Mouse (Mus musculus): Measurements from ENCODE around the gene Fbll1. TPM values are rescaled to one million over a fixed set of nuclear protein-coding genes. Genes with fewer than 3 reads are reported as not detected.

The Fbll1 gene
- polyA plus RNA-seq, 1 experiment from 2014 or later, result not detected

DNA sequence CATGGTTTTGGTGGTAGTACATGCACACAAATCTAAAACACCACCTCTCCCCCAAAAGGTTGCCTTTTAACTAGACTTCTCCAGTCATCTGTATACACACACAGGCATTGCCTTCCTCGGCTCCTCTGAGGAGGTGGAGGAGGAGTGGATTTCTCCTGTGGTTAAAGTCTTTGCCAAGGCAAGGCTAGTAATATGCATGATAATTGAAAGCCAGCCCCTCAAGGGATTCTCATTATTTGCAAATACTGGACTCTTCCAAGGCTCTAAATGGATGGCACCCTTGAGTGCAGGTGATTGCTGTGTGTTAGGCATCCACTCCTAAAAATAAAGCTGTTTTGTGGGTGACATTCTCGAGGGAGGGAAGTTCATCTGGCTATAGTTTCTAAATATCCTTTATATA lies 10.2 kb downstream of the Fbll1 start:
- DNase-seq (ENCODE audit: low spot score) (no peak), ATAC-seq (no peak)
- H3K27ac ChIP-seq (ENCODE audit: low read length), result no peak overlapping the region
- H3K9ac ChIP-seq (replicated peaks; ENCODE audit: low read depth), result no peak overlapping the region
- TF ChIP-seq EP300 (IDR thresholded peaks at IDR 0.05) (no peak), CTCF (IDR thresholded peaks at IDR 0.05) (no peak)
- no peaks in the 10 kb centered on the region for H3K9me3 ChIP-seq (ENCODE audit: low read length)
- H3K4me2 ChIP-seq (replicated peaks; ENCODE audit: low read depth, low read length), result no peak overlapping the region
- no peaks in the 10 kb centered on the region for H3K4me1 ChIP-seq (ENCODE audit: insufficient read depth, low read depth, low read length)
- WGBS, result 77% methylated on average over 2 of the region's 2 CpGs
- no peak overlapping the region for H3K4me3 ChIP-seq (ENCODE audit: low read depth, low read length)
- H3K36me3 ChIP-seq (ENCODE audit: insufficient read depth, low read length), result peaks cover 17% of the 10 kb centered on the region
- no peaks in the 10 kb centered on the region for H3K27me3 ChIP-seq (replicated peaks; ENCODE audit: insufficient read depth, low read length)

DNA sequence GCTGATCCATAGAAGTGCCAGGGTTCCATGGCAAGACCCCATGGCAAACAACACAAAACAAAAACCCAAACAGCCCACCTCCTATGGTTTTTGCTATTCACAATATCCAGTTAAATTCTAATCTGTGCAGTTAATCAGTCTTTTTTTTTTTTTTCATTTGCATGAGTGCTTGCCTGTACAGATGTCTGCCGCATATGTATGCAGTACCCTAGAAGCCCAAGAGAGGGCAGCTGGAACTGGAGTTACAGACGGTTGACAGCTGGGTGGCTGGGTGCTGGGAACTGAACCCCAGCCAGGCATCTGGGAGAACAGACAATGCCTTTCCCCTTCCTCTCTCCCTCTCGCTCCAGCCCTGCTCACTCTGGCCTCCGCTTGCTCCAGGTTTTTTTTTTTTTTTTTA lies 14.1 kb downstream of the Fbll1 start:
- WGBS, result 93% methylated on average over 4 of the region's 4 CpGs
- H3K36me3 ChIP-seq (ENCODE audit: insufficient read depth, low read length), result peaks cover 28% of the 10 kb centered on the region
- H3K4me1 ChIP-seq (ENCODE audit: insufficient read depth, low read depth, low read length), result no peaks in the 10 kb centered on the region
- ATAC-seq (no peak), DNase-seq (ENCODE audit: low spot score) (no peak)
- H3K4me3 ChIP-seq (ENCODE audit: low read depth, low read length), result no peak overlapping the region
- no peak overlapping the region for H3K4me2 ChIP-seq (replicated peaks; ENCODE audit: low read depth, low read length)
- H3K9me3 ChIP-seq (ENCODE audit: low read length), result no peaks in the 10 kb centered on the region
- TF ChIP-seq EP300 (IDR thresholded peaks at IDR 0.05), result no peak
- TF ChIP-seq CTCF (IDR thresholded peaks at IDR 0.05), result peak; percentile 7; the same call in 1 of the 2 replicates
- H3K27ac ChIP-seq (ENCODE audit: low read length), result no peak overlapping the region
- H3K27me3 ChIP-seq (replicated peaks; ENCODE audit: insufficient read depth, low read length), result no peaks in the 10 kb centered on the region
- H3K9ac ChIP-seq (replicated peaks; ENCODE audit: low read depth), result no peak overlapping the region

DNA sequence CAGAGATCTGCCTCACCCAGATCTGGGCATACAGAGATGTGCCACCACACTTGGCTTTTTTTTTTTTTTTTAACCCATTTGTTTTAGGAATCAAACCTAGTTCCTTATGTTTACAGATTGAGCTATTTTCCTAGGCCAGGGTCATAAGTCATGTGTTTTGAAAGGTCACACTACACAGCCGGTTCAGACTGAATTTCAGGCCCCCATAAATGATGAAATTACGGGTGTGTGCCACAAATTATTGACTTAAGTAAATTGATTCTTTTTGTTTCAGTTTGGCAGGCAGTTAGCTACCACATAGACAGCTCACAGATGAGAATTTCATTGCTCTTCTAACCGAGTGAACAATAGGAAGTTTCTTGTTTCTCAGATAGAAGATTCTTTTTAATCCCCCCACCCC lies 14.7 kb downstream of the Fbll1 start:
- Histone ChIP-seq H3K9me3 (ENCODE audit: low read length) (no peaks in the 10 kb centered on the region), H3K27ac (ENCODE audit: low read length) (no peak overlapping the region), H3K4me1 (ENCODE audit: insufficient read depth, low read depth, low read length) (no peaks in the 10 kb centered on the region), H3K27me3 (replicated peaks; ENCODE audit: insufficient read depth, low read length) (no peaks in the 10 kb centered on the region), H3K9ac (replicated peaks; ENCODE audit: low read depth) (no peak overlapping the region), H3K4me3 (ENCODE audit: low read depth, low read length) (no peak overlapping the region), H3K36me3 (ENCODE audit: insufficient read depth, low read length) (peaks cover 33% of the 10 kb centered on the region), H3K4me2 (replicated peaks; ENCODE audit: low read depth, low read length) (no peak overlapping the region)
- 91% methylated on average over 3 of the region's 3 CpGs for WGBS
- TF ChIP-seq EP300 (IDR thresholded peaks at IDR 0.05) (no peak), CTCF (IDR thresholded peaks at IDR 0.05) (no peak)
- ATAC-seq (no peak), DNase-seq (ENCODE audit: low spot score) (no peak)

GRCm38 (mm10) chr11:35783038-35783437 lies 15.6 kb downstream of the Fbll1 start:
- ATAC-seq (no peak), DNase-seq (ENCODE audit: low spot score) (no peak)
- H3K36me3 ChIP-seq (ENCODE audit: insufficient read depth, low read length), result peaks cover 40% of the 10 kb centered on the region
- H3K4me1 ChIP-seq (ENCODE audit: insufficient read depth, low read depth, low read length), result no peaks in the 10 kb centered on the region
- H3K27me3 ChIP-seq (replicated peaks; ENCODE audit: insufficient read depth, low read length), result no peaks in the 10 kb centered on the region
- no peak overlapping the region for H3K4me3 ChIP-seq (ENCODE audit: low read depth, low read length)
- TF ChIP-seq CTCF (IDR thresholded peaks at IDR 0.05) (peak; percentile 29), EP300 (IDR thresholded peaks at IDR 0.05) (no peak)
- no peak overlapping the region for H3K9ac ChIP-seq (replicated peaks; ENCODE audit: low read depth)
- no peak overlapping the region for H3K4me2 ChIP-seq (replicated peaks; ENCODE audit: low read depth, low read length)
- H3K9me3 ChIP-seq (ENCODE audit: low read length), result no peaks in the 10 kb centered on the region
- WGBS, result 82% methylated on average over 5 of the region's 5 CpGs
- H3K27ac ChIP-seq (ENCODE audit: low read length), result no peak overlapping the region

DNA sequence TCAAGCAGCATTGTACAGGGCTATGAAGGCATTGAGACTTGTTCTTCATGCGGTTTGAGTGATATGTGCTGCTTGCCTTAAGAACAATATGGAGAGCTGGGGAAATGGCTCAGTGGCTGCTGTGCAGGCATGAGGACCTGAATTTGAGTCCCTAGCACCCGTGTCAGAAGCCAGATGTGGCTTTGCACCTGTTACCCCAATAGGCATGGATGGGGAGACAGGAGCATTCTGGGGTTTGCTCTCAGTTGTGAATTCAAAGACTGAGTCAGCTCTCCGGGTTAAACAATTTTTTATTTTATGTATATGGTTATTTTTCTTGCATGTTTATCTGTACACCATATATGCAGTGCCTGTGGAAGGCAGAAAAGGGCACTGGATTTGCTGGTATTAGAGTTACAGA lies 16.2 kb downstream of the Fbll1 start:
- H3K9me3 ChIP-seq (ENCODE audit: low read length), result no peaks in the 10 kb centered on the region
- H3K4me2 ChIP-seq (replicated peaks; ENCODE audit: low read depth, low read length), result no peak overlapping the region
- no peaks in the 10 kb centered on the region for H3K27me3 ChIP-seq (replicated peaks; ENCODE audit: insufficient read depth, low read length)
- DNase-seq (ENCODE audit: low spot score) (no peak), ATAC-seq (no peak)
- 93% methylated on average over 3 of the region's 3 CpGs for WGBS
- no peak for TF ChIP-seq CTCF (IDR thresholded peaks at IDR 0.05)
- no peak for TF ChIP-seq EP300 (IDR thresholded peaks at IDR 0.05)
- no peaks in the 10 kb centered on the region for H3K4me1 ChIP-seq (ENCODE audit: insufficient read depth, low read depth, low read length)
- H3K36me3 ChIP-seq (ENCODE audit: insufficient read depth, low read length), result peaks cover 46% of the 10 kb centered on the region
- no peak overlapping the region for H3K9ac ChIP-seq (replicated peaks; ENCODE audit: low read depth)
- no peak overlapping the region for H3K4me3 ChIP-seq (ENCODE audit: low read depth, low read length)
- H3K27ac ChIP-seq (ENCODE audit: low read length), result no peak overlapping the region

DNA sequence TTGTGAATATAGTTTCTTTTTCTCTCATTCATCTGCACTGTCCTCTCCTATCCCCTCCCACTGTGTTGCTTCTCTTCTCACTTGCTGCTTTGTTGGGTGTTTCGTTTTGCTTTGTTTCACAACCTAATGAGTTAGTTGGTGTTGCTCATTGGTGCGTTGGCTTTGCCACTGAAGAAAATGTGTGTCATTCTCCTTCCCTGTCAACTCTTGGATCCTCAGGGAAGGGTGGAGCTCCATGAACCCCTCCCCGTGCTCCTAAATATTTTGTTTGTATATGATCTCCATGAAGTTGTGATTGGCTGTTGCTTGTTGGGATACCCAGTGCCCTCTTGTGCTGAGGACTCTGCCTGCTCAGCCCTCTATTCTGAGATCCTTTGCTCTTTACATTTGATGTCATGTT lies 18.3 kb downstream of the Fbll1 start:
- WGBS, result 73% methylated on average over 3 of the region's 3 CpGs
- Histone ChIP-seq H3K27me3 (replicated peaks; ENCODE audit: insufficient read depth, low read length) (no peaks in the 10 kb centered on the region), H3K36me3 (ENCODE audit: insufficient read depth, low read length) (peaks cover 46% of the 10 kb centered on the region), H3K4me2 (replicated peaks; ENCODE audit: low read depth, low read length) (no peak overlapping the region), H3K9me3 (ENCODE audit: low read length) (no peaks in the 10 kb centered on the region), H3K4me3 (ENCODE audit: low read depth, low read length) (no peak overlapping the region), H3K27ac (ENCODE audit: low read length) (no peak overlapping the region), H3K4me1 (ENCODE audit: insufficient read depth, low read depth, low read length) (no peaks in the 10 kb centered on the region), H3K9ac (replicated peaks; ENCODE audit: low read depth) (no peak overlapping the region)
- ATAC-seq, result no peak
- DNase-seq (ENCODE audit: low spot score), result no peak
- TF ChIP-seq CTCF (IDR thresholded peaks at IDR 0.05), result no peak
- TF ChIP-seq EP300 (IDR thresholded peaks at IDR 0.05), result no peak

GRCm38 (mm10) chr11:35776452-35776851 lies 22.2 kb downstream of the Fbll1 start:
- ATAC-seq (no peak), DNase-seq (ENCODE audit: low spot score) (no peak)
- H3K4me2 ChIP-seq (replicated peaks; ENCODE audit: low read depth, low read length), result no peak overlapping the region
- no peaks in the 10 kb centered on the region for H3K4me1 ChIP-seq (ENCODE audit: insufficient read depth, low read depth, low read length)
- no peak overlapping the region for H3K4me3 ChIP-seq (ENCODE audit: low read depth, low read length)
- no peak for TF ChIP-seq CTCF (IDR thresholded peaks at IDR 0.05)
- H3K27ac ChIP-seq (ENCODE audit: low read length), result no peak overlapping the region
- H3K9me3 ChIP-seq (ENCODE audit: low read length), result no peaks in the 10 kb centered on the region
- 81% methylated on average over 3 of the region's 3 CpGs for WGBS
- peaks cover 23% of the 10 kb centered on the region for H3K36me3 ChIP-seq (ENCODE audit: insufficient read depth, low read length)
- H3K9ac ChIP-seq (replicated peaks; ENCODE audit: low read depth), result no peak overlapping the region
- H3K27me3 ChIP-seq (replicated peaks; ENCODE audit: insufficient read depth, low read length), result no peaks in the 10 kb centered on the region

Data from lung, postnatal 0 days (tissue).